Mouse (Mus musculus) spleen, adult 2 months (tissue): ENCODE measurements around the gene Cd164.

Experiments used
- CTCF ChIP-seq: fragments of 200-500 bp; IDR thresholded peaks from 2 replicates; pipeline ENCODE4 v1.5.1; 2011; ENCODE audit warnings: mild to moderate bottlenecking, inconsistent platforms; ENCODE audit not compliant: insufficient read depth, insufficient read length, insufficient replicate concordance; ENCODE audit errors: extremely low read depth
- POLR2A ChIP-seq: fragments of 200-500 bp; IDR thresholded peaks from 2 replicates; pipeline ENCODE4 v1.6.1; 2011; ENCODE audit warnings: low read depth, low read length, inconsistent platforms

DNA sequence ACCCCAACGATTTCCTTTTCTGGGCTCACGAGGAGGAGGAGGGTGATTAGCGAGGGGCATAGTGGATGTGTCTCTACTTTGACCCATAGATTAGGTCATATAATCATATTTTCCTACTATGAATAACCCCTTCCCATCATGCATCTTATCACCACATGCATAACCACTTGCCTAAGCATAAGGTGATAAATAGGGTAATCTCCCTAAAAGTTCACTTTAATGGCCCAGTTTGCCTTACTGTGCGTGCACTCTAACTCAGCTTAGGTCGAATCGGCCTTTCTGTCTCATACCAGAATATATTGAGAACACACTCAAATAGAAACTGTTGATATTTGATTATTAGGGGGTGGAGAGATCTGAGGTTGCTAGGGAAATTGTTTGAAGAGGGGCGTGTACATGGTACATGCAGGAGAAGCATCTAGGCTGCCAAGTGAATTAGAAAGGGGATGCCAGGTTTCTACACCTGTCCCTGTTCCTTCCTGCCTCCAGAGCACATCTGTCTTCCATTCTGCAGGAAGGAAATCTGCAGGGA is 26.1 kb downstream of the Cd164 start:
- TF ChIP-seq CTCF (no peak), POLR2A (no peak)
